Mouse (Mus musculus) hindbrain, embryonic 16.5 days (tissue): ENCODE measurements around the gene Cd59a. TPM values are rescaled to one million over a fixed set of nuclear protein-coding genes. Genes with fewer than 3 reads are reported as not detected.

Experiments
- ATAC-seq: fragments of 200-750 bp; cut with Nextera tagmentation; 2 replicates; pipeline ENCODE4 v1.8.0; 2017; ENCODE audit warnings: moderate TSS enrichment, moderate library complexity
- H3K27ac ChIP-seq: fragments of 300-500 bp; sonication (generic); 2 replicates; pipeline ENCODE4 v1.5.1; 2014; ENCODE audit warnings: low read depth, mild to moderate bottlenecking, control low read depth, low read length, moderate library complexity
- H3K27me3 ChIP-seq: fragments of 300-500 bp; sonication (generic); replicated peaks from 2 replicates; pipeline ENCODE4 v1.6.1; 2014; ENCODE audit warnings: low read length; ENCODE audit not compliant: control insufficient read depth, insufficient read depth
- H3K36me3 ChIP-seq: fragments of 300-500 bp; sonication (generic); 2 replicates; pipeline ENCODE4 v1.6.1; 2014; ENCODE audit warnings: mild to moderate bottlenecking, low read length, moderate library complexity, mixed read lengths; ENCODE audit not compliant: control insufficient read depth, insufficient read depth
- H3K4me1 ChIP-seq: fragments of 300-500 bp; sonication (generic); 2 replicates; pipeline ENCODE4 v1.6.1; 2014; ENCODE audit warnings: low read depth, low read length; ENCODE audit not compliant: control insufficient read depth, insufficient read depth
- H3K4me2 ChIP-seq: fragments of 300-500 bp; sonication (generic); 2 replicates; pipeline ENCODE4 v1.6.1; 2014; ENCODE audit warnings: mild to moderate bottlenecking, low read length, control low read depth, moderate library complexity
- H3K4me3 ChIP-seq: fragments of 300-500 bp; sonication (generic); 2 replicates; pipeline ENCODE4 v1.5.1; 2014; ENCODE audit warnings: mild to moderate bottlenecking, low read length, control low read depth, moderate library complexity
- H3K9ac ChIP-seq: fragments of 300-500 bp; sonication (generic); 2 replicates; pipeline ENCODE4 v1.6.1; 2014; ENCODE audit warnings: low read depth, mild to moderate bottlenecking, control low read depth, low read length, moderate library complexity
- H3K9me3 ChIP-seq: fragments of 300-500 bp; sonication (generic); 2 replicates; pipeline ENCODE4 v1.6.1; 2014; ENCODE audit warnings: mild to moderate bottlenecking, low read length, moderate library complexity; ENCODE audit not compliant: control insufficient read depth
- WGBS: fragments of 180-500 bp; shearing (Covaris S2); extraction: QIAGEN DNeasy Blood & Tissue Kit; methylation state at CpG from one replicate; pipeline ENCODE4 v1.1.7; 2014; 5-methylcytosine and 5-hydroxymethylcytosine counted together
- polyA plus RNA-seq: library from polyadenylated mRNA; unstranded; fragments of >200 nt; fragmentation: Nextera tagmentation; extraction: Ambion mirVana; gene quantifications from 2 replicates; pipeline ENCODE4 v1.2.1, GENCODE M21; 2015

Gene Cd59a
- polyA plus RNA-seq, 1 experiment from 2014 or later: 15.3 TPM

GRCm38 (mm10) chr2:104128803-104129531 is 33.4 kb downstream of the Cd59a start:
- H3K9me3 ChIP-seq: no peaks in the 10 kb centered on the region
- no peaks in the 10 kb centered on the region for H3K4me1 ChIP-seq
- peaks cover 4% of the 10 kb centered on the region for H3K27me3 ChIP-seq
- no peaks in the 10 kb centered on the region for H3K36me3 ChIP-seq
- no peak overlapping the region for H3K4me3 ChIP-seq
- H3K4me2 ChIP-seq: no peak overlapping the region
- no peak overlapping the region for H3K27ac ChIP-seq
- no peak for ATAC-seq
- 89% methylated on average over 13 of the region's 13 CpGs for WGBS
- H3K9ac ChIP-seq: no peak overlapping the region

DNA sequence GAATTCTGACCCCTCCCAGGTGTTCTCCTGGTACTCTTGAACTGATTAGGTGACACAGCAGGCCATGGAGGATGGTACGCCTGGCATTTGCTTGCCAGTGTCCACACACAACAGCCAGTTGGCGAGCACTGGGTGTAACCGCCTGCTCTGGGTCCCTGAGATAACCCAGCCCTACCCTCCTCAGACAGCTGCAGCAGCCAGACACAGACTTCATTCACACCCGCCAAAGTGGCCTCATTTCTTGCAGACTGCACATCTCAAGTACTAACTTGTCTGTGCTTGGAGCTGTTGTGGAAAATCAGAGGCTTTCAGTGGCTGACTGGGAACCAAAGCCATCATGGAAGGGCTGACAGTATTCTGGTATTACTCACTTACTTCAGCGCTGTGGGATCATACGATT is 34.6 kb downstream of the Cd59a start:
- Histone ChIP-seq H3K27ac (no peak overlapping the region), H3K4me2 (no peak overlapping the region), H3K36me3 (no peaks in the 10 kb centered on the region), H3K9me3 (no peaks in the 10 kb centered on the region), H3K4me1 (no peaks in the 10 kb centered on the region), H3K9ac (no peak overlapping the region), H3K27me3 (peaks cover 4% of the 10 kb centered on the region), H3K4me3 (no peak overlapping the region)
- 86% methylated on average over 6 of the region's 6 CpGs for WGBS
- no peak for ATAC-seq

GRCm38 (mm10) chr2:104130969-104131368 is 35.4 kb downstream of the Cd59a start:
- Histone ChIP-seq H3K4me2 (no peak overlapping the region), H3K4me1 (no peaks in the 10 kb centered on the region), H3K9ac (no peak overlapping the region), H3K36me3 (no peaks in the 10 kb centered on the region), H3K27me3 (peaks cover 4% of the 10 kb centered on the region), H3K27ac (no peak overlapping the region), H3K9me3 (no peaks in the 10 kb centered on the region), H3K4me3 (no peak overlapping the region)
- WGBS: 56% methylated on average over 3 of the region's 3 CpGs
- no peak for ATAC-seq

GRCm38 (mm10) chr2:104132266-104132859 is 36.8 kb downstream of the Cd59a start:
- no peaks in the 10 kb centered on the region for H3K4me1 ChIP-seq
- H3K4me3 ChIP-seq: no peak overlapping the region
- H3K9ac ChIP-seq: no peak overlapping the region
- 82% methylated on average over 7 of the region's 7 CpGs for whole genome bisulfite sequencing
- no peak overlapping the region for H3K4me2 ChIP-seq
- no peak overlapping the region for H3K27ac ChIP-seq
- H3K27me3 ChIP-seq: no peaks in the 10 kb centered on the region
- H3K36me3 ChIP-seq: no peaks in the 10 kb centered on the region
- ATAC-seq: no peak
- H3K9me3 ChIP-seq: no peaks in the 10 kb centered on the region

- H3K4me3 ChIP-seq: no peak overlapping the region
- H3K27ac ChIP-seq: no peak overlapping the region
- H3K4me2 ChIP-seq: no peak overlapping the region
- H3K36me3 ChIP-seq: no peaks in the 10 kb centered on the region
- ATAC-seq: no peak
- H3K4me1 ChIP-seq: no peaks in the 10 kb centered on the region
- no peak overlapping the region for H3K9ac ChIP-seq
- no peaks in the 10 kb centered on the region for H3K27me3 ChIP-seq
- H3K9me3 ChIP-seq: no peaks in the 10 kb centered on the region
- WGBS: 45% methylated on average over 12 of the region's 12 CpGs
These were observed 37.6 kb downstream of the Cd59a start for GRCm38 (mm10) chr2:104133042-104133810.

DNA sequence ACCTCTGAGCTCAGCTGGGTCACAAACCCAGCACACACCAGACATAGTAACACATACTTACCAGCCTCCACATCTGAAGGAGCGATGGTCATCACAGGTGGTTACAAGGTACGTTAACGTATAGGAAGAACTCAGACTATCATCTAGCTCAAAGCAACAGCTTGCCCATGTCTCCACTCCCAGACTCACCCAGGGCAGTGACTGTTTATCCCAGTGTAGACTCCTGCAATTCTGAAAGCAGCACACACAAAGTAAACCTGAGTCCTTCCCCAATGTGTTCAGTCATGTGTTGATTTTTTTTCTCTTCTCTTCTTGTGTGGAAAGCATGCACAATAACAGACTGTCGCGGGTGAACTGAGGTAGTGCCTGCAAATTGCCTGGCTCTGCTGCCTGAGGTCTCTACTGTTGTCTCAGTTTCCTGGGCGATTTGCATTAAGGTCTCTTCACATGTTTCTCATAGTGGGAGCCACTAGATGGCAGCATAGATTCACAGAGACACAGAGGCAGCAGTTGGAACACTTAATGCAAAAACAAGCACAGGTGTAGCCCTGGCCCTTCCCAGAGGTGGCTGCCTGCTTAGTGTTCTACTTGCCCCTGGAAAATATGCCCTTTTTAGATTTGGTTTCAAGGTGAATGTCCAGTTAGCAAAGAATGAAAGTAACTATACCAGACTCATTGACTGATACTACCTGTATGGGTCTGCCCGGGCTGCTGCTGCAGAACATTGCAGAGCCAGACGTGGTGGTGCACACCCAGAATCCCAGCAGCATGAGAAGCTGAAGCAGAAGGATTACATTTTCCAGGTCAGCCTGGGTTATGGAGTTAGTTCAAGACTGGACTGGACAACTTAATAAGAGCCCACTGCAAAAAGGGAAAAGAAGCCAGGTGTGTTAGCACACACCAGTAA is 38.8 kb downstream of the Cd59a start:
- Histone ChIP-seq H3K27me3 (no peaks in the 10 kb centered on the region), H3K4me2 (no peak overlapping the region), H3K4me1 (no peaks in the 10 kb centered on the region), H3K27ac (no peak overlapping the region), H3K9me3 (no peaks in the 10 kb centered on the region), H3K9ac (no peak overlapping the region), H3K4me3 (no peak overlapping the region), H3K36me3 (no peaks in the 10 kb centered on the region)
- peak; percentile 87 for ATAC-seq
- WGBS: 50% methylated on average over 8 of the region's 8 CpGs

GRCm38 (mm10) chr2:104135920-104136319 is 40.3 kb downstream of the Cd59a start:
- 63% methylated on average over 2 of the region's 2 CpGs for WGBS
- ATAC-seq: no peak
- no peak overlapping the region for H3K4me3 ChIP-seq
- no peaks in the 10 kb centered on the region for H3K4me1 ChIP-seq
- no peak overlapping the region for H3K27ac ChIP-seq
- H3K9ac ChIP-seq: no peak overlapping the region
- H3K4me2 ChIP-seq: no peak overlapping the region
- H3K9me3 ChIP-seq: no peaks in the 10 kb centered on the region
- H3K36me3 ChIP-seq: no peaks in the 10 kb centered on the region
- no peaks in the 10 kb centered on the region for H3K27me3 ChIP-seq

DNA sequence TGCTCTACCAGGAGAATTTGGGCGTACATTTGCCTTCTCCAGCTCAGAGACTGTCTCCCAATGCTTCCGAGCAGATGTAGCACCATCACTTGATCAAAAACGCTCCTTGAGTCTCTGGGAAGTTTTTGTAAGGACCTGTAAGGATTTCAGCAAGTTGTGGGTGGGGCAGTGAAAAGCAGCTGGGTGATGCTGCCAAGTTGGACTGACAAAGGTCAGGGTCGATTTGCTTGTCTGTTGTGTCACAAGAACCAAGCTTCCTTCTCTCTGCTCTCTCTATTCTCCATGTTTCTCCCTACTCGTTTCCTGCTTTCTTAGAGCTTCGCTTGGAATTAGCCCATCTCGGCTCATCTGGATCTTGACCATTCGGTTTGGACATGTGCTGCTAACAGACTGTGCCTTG is 46.5 kb downstream of the Cd59a start:
- Histone ChIP-seq H3K36me3 (no peaks in the 10 kb centered on the region), H3K9ac (no peak overlapping the region), H3K4me3 (no peak overlapping the region), H3K4me1 (no peaks in the 10 kb centered on the region), H3K27ac (no peak overlapping the region), H3K4me2 (no peak overlapping the region), H3K9me3 (no peaks in the 10 kb centered on the region), H3K27me3 (no peaks in the 10 kb centered on the region)
- 94% methylated on average over 8 of the region's 8 CpGs for WGBS
- no peak for ATAC-seq
